Mouse (Mus musculus): Measurements from ENCODE around the gene Rrm2. TPM values are rescaled to one million over a fixed set of nuclear protein-coding genes. Genes with fewer than 3 reads are reported as not detected.

Rrm2 gene
- polyA plus RNA-seq (2014; fragmentation: Nextera tagmentation; extraction: Ambion mirVana): 136 and 139 TPM in 2 replicates

GRCm38 (mm10) chr12:24707954-24708823, at the start of gene Rrm2:
Rrm2 (plus strand) TSS chr12:24708241.
- peak; percentile 92 for ATAC-seq
- under 1% methylated on average over 83 of the region's 83 CpGs for WGBS
- H3K9me3 ChIP-seq (replicated peaks; ENCODE audit: control insufficient read depth, low read length): no peaks in the 10 kb centered on the region
- H3K4me1 ChIP-seq (ENCODE audit: control insufficient read depth, insufficient read depth, low read length): peaks cover 13% of the 10 kb centered on the region
- H3K9ac ChIP-seq (ENCODE audit: low read length): peak within 1 kb of the TSS; percentile 83
- H3K4me2 ChIP-seq (ENCODE audit: low read length): peak within 1 kb of the TSS; percentile 70
- peaks cover 24% of the 10 kb centered on the region for H3K36me3 ChIP-seq (ENCODE audit: control insufficient read depth, insufficient read depth, low read length)
- peak within 1 kb of the TSS; percentile 70 for H3K27ac ChIP-seq (ENCODE audit: low read depth, low read length)
- H3K27me3 ChIP-seq (replicated peaks; ENCODE audit: control insufficient read depth, insufficient read depth, low read length): no peaks in the 10 kb centered on the region
- H3K4me3 ChIP-seq (ENCODE audit: low read depth, low read length): peak within 1 kb of the TSS; percentile 86
- peak; percentile 96 for DNase-seq (ENCODE audit: low spot score)

- Histone ChIP-seq H3K36me3 (ENCODE audit: control insufficient read depth, insufficient read depth, low read length) (peaks cover 60% of the 10 kb centered on the region), H3K27me3 (replicated peaks; ENCODE audit: control insufficient read depth, insufficient read depth, low read length) (no peaks in the 10 kb centered on the region), H3K27ac (ENCODE audit: low read depth, low read length) (no peak overlapping the region), H3K4me1 (ENCODE audit: control insufficient read depth, insufficient read depth, low read length) (no peaks in the 10 kb centered on the region), H3K9ac (ENCODE audit: low read length) (no peak overlapping the region), H3K9me3 (replicated peaks; ENCODE audit: control insufficient read depth, low read length) (no peaks in the 10 kb centered on the region), H3K4me2 (ENCODE audit: low read length) (no peak overlapping the region), H3K4me3 (ENCODE audit: low read depth, low read length) (no peak overlapping the region)
- ATAC-seq (no peak), DNase-seq (ENCODE audit: low spot score) (no peak)
- WGBS: 90% methylated on average over 4 of the region's 4 CpGs
These were observed 49.0 kb upstream of the Rrm2 start for GRCm38 (mm10) chr12:24658998-24659397.

- no peak for DNase-seq (ENCODE audit: low spot score)
- H3K36me3 ChIP-seq (ENCODE audit: control insufficient read depth, insufficient read depth, low read length): peaks cover 51% of the 10 kb centered on the region
- H3K27me3 ChIP-seq (replicated peaks; ENCODE audit: control insufficient read depth, insufficient read depth, low read length): no peaks in the 10 kb centered on the region
- H3K9ac ChIP-seq (ENCODE audit: low read length): no peak overlapping the region
- H3K27ac ChIP-seq (ENCODE audit: low read depth, low read length): no peak overlapping the region
- no peak overlapping the region for H3K4me3 ChIP-seq (ENCODE audit: low read depth, low read length)
- H3K4me1 ChIP-seq (ENCODE audit: control insufficient read depth, insufficient read depth, low read length): no peaks in the 10 kb centered on the region
- H3K9me3 ChIP-seq (replicated peaks; ENCODE audit: control insufficient read depth, low read length): no peaks in the 10 kb centered on the region
- WGBS: 91% methylated on average over 9 of the region's 9 CpGs
- no peak overlapping the region for H3K4me2 ChIP-seq (ENCODE audit: low read length)
- no peak for ATAC-seq
These were observed 48.1 kb upstream of the Rrm2 start for GRCm38 (mm10) chr12:24659923-24660322.

GRCm38 (mm10) chr12:24661100-24661499, 46.9 kb upstream of the Rrm2 start:
- H3K4me3 ChIP-seq (ENCODE audit: low read depth, low read length): no peak overlapping the region
- no peak overlapping the region for H3K4me2 ChIP-seq (ENCODE audit: low read length)
- no peak overlapping the region for H3K9ac ChIP-seq (ENCODE audit: low read length)
- no peaks in the 10 kb centered on the region for H3K27me3 ChIP-seq (replicated peaks; ENCODE audit: control insufficient read depth, insufficient read depth, low read length)
- H3K36me3 ChIP-seq (ENCODE audit: control insufficient read depth, insufficient read depth, low read length): peaks cover 40% of the 10 kb centered on the region
- DNase-seq (ENCODE audit: low spot score) (no peak), ATAC-seq (no peak)
- 91% methylated on average over 4 of the region's 4 CpGs for WGBS
- no peak overlapping the region for H3K27ac ChIP-seq (ENCODE audit: low read depth, low read length)
- no peaks in the 10 kb centered on the region for H3K4me1 ChIP-seq (ENCODE audit: control insufficient read depth, insufficient read depth, low read length)
- no peaks in the 10 kb centered on the region for H3K9me3 ChIP-seq (replicated peaks; ENCODE audit: control insufficient read depth, low read length)

- 94% methylated on average over 5 of the region's 5 CpGs for WGBS
- ATAC-seq: no peak
These were observed 45.9 kb upstream of the Rrm2 start for GRCm38 (mm10) chr12:24662131-24662530.

GRCm38 (mm10) chr12:24680096-24680491, 27.9 kb upstream of the Rrm2 start:
- peaks cover 3% of the 10 kb centered on the region; the same call in 1 of the 2 replicates for H3K4me1 ChIP-seq (ENCODE audit: control insufficient read depth, insufficient read depth, low read length)
- WGBS: 20% methylated on average over 9 of the region's 9 CpGs
- no peaks in the 10 kb centered on the region for H3K36me3 ChIP-seq (ENCODE audit: control insufficient read depth, insufficient read depth, low read length)
- H3K9ac ChIP-seq (ENCODE audit: low read length): peak overlapping the region; percentile 73
- ATAC-seq (no peak), DNase-seq (ENCODE audit: low spot score) (no peak)
- peak overlapping the region; percentile 91 for H3K4me2 ChIP-seq (ENCODE audit: low read length)
- no peaks in the 10 kb centered on the region for H3K9me3 ChIP-seq (replicated peaks; ENCODE audit: control insufficient read depth, low read length)
- peak overlapping the region; percentile 58 for H3K4me3 ChIP-seq (ENCODE audit: low read depth, low read length)
- peaks cover 19% of the 10 kb centered on the region for H3K27me3 ChIP-seq (replicated peaks; ENCODE audit: control insufficient read depth, insufficient read depth, low read length)
- no peak overlapping the region for H3K27ac ChIP-seq (ENCODE audit: low read depth, low read length)

More at GRCm38 (mm10) chr12:24662131-24662530, 45.9 kb upstream of the Rrm2 start:
- no peak for DNase-seq (ENCODE audit: low spot score)
- H3K4me3 ChIP-seq (ENCODE audit: low read depth, low read length): no peak overlapping the region
- H3K9ac ChIP-seq (ENCODE audit: low read length): no peak overlapping the region
- H3K9me3 ChIP-seq (replicated peaks; ENCODE audit: control insufficient read depth, low read length): no peaks in the 10 kb centered on the region
- no peaks in the 10 kb centered on the region for H3K27me3 ChIP-seq (replicated peaks; ENCODE audit: control insufficient read depth, insufficient read depth, low read length)
- no peak overlapping the region for H3K27ac ChIP-seq (ENCODE audit: low read depth, low read length)
- peaks cover 38% of the 10 kb centered on the region for H3K36me3 ChIP-seq (ENCODE audit: control insufficient read depth, insufficient read depth, low read length)
- no peak overlapping the region for H3K4me2 ChIP-seq (ENCODE audit: low read length)
- H3K4me1 ChIP-seq (ENCODE audit: control insufficient read depth, insufficient read depth, low read length): no peaks in the 10 kb centered on the region

- WGBS: 2% methylated on average over 61 of the region's 61 CpGs
- Histone ChIP-seq H3K4me1 (ENCODE audit: control insufficient read depth, insufficient read depth, low read length) (peaks cover 3% of the 10 kb centered on the region; the same call in 1 of the 2 replicates), H3K9ac (ENCODE audit: low read length) (peak overlapping the region; percentile 73), H3K27me3 (replicated peaks; ENCODE audit: control insufficient read depth, insufficient read depth, low read length) (peaks cover 19% of the 10 kb centered on the region), H3K4me2 (ENCODE audit: low read length) (peak overlapping the region; percentile 91), H3K27ac (ENCODE audit: low read depth, low read length) (no peak overlapping the region), H3K9me3 (replicated peaks; ENCODE audit: control insufficient read depth, low read length) (no peaks in the 10 kb centered on the region), H3K36me3 (ENCODE audit: control insufficient read depth, insufficient read depth, low read length) (no peaks in the 10 kb centered on the region), H3K4me3 (ENCODE audit: low read depth, low read length) (peak overlapping the region; percentile 58)
- ATAC-seq (peak; percentile 88), DNase-seq (ENCODE audit: low spot score) (peak; percentile 65)
These were observed 27.4 kb upstream of the Rrm2 start for GRCm38 (mm10) chr12:24680492-24681285.

- H3K4me3 ChIP-seq (ENCODE audit: low read depth, low read length): peak within 1 kb of the TSS; percentile 58
- H3K27me3 ChIP-seq (replicated peaks; ENCODE audit: control insufficient read depth, insufficient read depth, low read length): peaks cover 19% of the 10 kb centered on the region
- no peaks in the 10 kb centered on the region for H3K9me3 ChIP-seq (replicated peaks; ENCODE audit: control insufficient read depth, low read length)
- WGBS: 2% methylated on average over 20 of the region's 20 CpGs
- H3K9ac ChIP-seq (ENCODE audit: low read length): peak within 1 kb of the TSS; percentile 73
- peak; percentile 58; the same call in 1 of the 2 replicates for ATAC-seq
- no peak for DNase-seq (ENCODE audit: low spot score)
- no peak within 1 kb of the TSS for H3K27ac ChIP-seq (ENCODE audit: low read depth, low read length)
- H3K4me1 ChIP-seq (ENCODE audit: control insufficient read depth, insufficient read depth, low read length): peaks cover 3% of the 10 kb centered on the region; the same call in 1 of the 2 replicates
- H3K4me2 ChIP-seq (ENCODE audit: low read length): peak within 1 kb of the TSS; percentile 91
- no peaks in the 10 kb centered on the region for H3K36me3 ChIP-seq (ENCODE audit: control insufficient read depth, insufficient read depth, low read length)
These were observed 26.6 kb upstream of the Rrm2 start, which contains the start of gene Cys1 for GRCm38 (mm10) chr12:24681286-24682023. Cys1 (minus strand) TSS chr12:24681813.

Measured in forebrain, embryonic 14.5 days (tissue).